Mouse (Mus musculus): ENCODE measurements at regions not wholly inside any gene's neighbourhood (a gene's known extent, or its start where the extent isn't known, plus 50 kb on each side); places are given as distances from the start of the nearest gene placed in this dataset.

DNA sequence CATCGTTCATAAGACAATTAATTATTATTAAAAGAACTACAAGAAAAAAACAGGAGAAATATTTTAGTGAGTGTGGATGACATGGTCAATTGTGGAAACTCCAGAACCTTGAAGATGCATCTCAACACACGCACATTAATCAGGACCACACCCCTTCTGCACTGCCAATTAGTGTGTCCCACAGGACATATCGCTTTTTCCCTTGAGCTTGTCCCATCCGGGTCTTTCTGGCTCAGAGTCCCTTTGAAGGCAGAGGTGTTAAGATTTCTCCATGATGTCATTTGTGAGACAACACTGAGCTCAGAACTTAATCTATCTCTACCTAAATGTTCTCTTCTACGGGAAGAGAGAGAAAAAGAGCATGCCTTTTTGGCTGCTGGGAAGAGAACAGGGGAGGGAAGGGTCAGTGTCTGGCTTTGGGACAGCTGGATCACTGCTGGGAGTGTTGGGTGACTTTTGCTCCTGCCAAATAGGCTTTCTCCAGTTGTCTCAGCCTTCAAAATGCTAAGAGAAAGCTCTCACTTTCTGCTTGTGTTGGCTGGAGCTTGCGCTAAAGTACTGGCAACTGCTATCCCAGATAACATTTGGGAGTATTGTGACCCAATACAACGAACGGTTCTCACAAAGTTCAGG, 162.6 kb upstream of the Prickle1 start:
- Histone ChIP-seq H3K27me3 (ENCODE audit: control insufficient read depth, insufficient read depth, low read length) (no peaks in the 10 kb centered on the region), H3K4me1 (replicated peaks; ENCODE audit: control insufficient read depth, insufficient read depth, low read length) (no peaks in the 10 kb centered on the region), H3K4me3 (ENCODE audit: low read depth, low read length) (no peak overlapping the region), H3K9me3 (ENCODE audit: control insufficient read depth, low read length) (no peaks in the 10 kb centered on the region), H3K27ac (ENCODE audit: low read depth, low read length) (no peak overlapping the region), H3K4me2 (ENCODE audit: low read depth, low read length, severe bottlenecking) (no peak overlapping the region), H3K36me3 (ENCODE audit: control insufficient read depth, insufficient read depth, low read length) (no peaks in the 10 kb centered on the region), H3K9ac (ENCODE audit: low read length) (no peak overlapping the region)
- DNase-seq (ENCODE audit: low spot score) = no peak
- 89% methylated on average over 8 of the region's 8 CpGs for WGBS
- ATAC-seq (replicated peaks; ENCODE audit: low FRiP score) = no peak

DNA sequence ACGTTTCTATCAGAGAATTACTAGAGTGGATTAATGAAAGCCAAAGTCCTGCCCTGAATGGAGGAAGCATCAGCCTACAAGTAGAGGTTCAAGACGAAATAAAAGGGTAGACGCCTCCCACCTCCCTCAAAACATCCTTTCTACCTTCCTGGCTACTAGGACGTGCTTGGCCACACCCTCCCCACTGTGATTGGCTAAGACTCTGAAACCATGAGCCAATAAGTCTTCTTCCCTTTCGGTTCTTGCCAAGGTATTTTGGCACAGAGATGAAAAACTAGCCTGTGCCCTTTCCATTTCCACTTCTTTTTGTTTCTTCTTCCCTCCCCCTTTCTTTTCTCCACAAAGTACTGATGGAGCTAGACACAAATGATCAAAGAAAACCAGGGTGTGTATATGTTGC, 160.3 kb upstream of the Prickle1 start:
- Histone ChIP-seq H3K9ac (ENCODE audit: low read length) (no peak overlapping the region), H3K4me1 (replicated peaks; ENCODE audit: control insufficient read depth, insufficient read depth, low read length) (no peaks in the 10 kb centered on the region), H3K4me2 (ENCODE audit: low read depth, low read length, severe bottlenecking) (no peak overlapping the region), H3K4me3 (ENCODE audit: low read depth, low read length) (no peak overlapping the region), H3K27me3 (ENCODE audit: control insufficient read depth, insufficient read depth, low read length) (no peaks in the 10 kb centered on the region), H3K27ac (ENCODE audit: low read depth, low read length) (no peak overlapping the region), H3K9me3 (ENCODE audit: control insufficient read depth, low read length) (no peaks in the 10 kb centered on the region), H3K36me3 (ENCODE audit: control insufficient read depth, insufficient read depth, low read length) (no peaks in the 10 kb centered on the region)
- ATAC-seq (replicated peaks; ENCODE audit: low FRiP score) (no peak), DNase-seq (ENCODE audit: low spot score) (peak; percentile 20)
- WGBS = 65% methylated on average over 5 of the region's 5 CpGs

DNA sequence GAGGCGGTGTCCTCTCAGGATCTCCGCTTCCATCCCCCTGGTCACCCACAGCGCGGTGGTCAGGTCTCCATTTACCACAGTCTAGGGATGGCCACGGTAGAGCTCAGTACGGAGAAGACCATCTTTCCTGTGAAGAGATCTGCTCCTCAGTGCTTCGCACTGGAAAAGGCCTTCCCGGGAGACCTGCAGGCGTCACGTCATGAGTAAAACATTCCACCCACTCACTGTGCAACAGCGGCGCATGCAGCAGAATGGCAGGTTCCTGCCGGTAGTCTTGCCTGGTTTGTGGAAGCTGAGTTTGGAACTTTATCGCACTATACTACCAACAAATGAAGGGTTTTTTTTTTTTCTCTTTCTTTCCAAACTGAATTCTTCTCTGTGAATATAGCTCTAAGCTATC, 156.1 kb upstream of the Prickle1 start:
- H3K27ac ChIP-seq (ENCODE audit: low read depth, low read length) = no peak overlapping the region
- no peak overlapping the region for H3K4me3 ChIP-seq (ENCODE audit: low read depth, low read length)
- ATAC-seq (replicated peaks; ENCODE audit: low FRiP score) (no peak), DNase-seq (ENCODE audit: low spot score) (no peak)
- no peaks in the 10 kb centered on the region for H3K4me1 ChIP-seq (replicated peaks; ENCODE audit: control insufficient read depth, insufficient read depth, low read length)
- no peak overlapping the region for H3K4me2 ChIP-seq (ENCODE audit: low read depth, low read length, severe bottlenecking)
- no peaks in the 10 kb centered on the region for H3K36me3 ChIP-seq (ENCODE audit: control insufficient read depth, insufficient read depth, low read length)
- no peaks in the 10 kb centered on the region for H3K9me3 ChIP-seq (ENCODE audit: control insufficient read depth, low read length)
- H3K27me3 ChIP-seq (ENCODE audit: control insufficient read depth, insufficient read depth, low read length) = no peaks in the 10 kb centered on the region
- 85% methylated on average over 14 of the region's 14 CpGs for WGBS
- no peak overlapping the region for H3K9ac ChIP-seq (ENCODE audit: low read length)

DNA sequence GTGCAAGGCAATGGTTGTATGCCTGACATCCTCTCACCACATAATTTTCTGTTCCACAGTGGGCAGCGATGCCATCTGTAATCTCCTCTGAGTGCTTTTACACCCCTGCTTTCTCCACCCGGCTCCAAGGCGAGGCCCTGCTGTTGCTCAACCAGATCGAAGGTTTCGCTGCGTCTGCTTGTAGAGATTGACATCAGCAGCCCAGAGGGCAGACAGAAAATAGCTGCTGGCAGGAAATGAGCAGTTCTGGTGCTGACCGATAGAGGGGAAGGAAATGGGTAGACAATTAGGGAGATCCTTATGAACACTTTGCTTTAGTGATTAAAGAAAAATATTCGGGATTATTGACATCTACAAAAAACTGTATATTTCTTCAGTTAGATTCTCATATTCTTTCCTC, 155.3 kb upstream of the Prickle1 start:
- no peak overlapping the region for H3K27ac ChIP-seq (ENCODE audit: low read depth, low read length)
- 64% methylated on average over 8 of the region's 8 CpGs for WGBS

DNA sequence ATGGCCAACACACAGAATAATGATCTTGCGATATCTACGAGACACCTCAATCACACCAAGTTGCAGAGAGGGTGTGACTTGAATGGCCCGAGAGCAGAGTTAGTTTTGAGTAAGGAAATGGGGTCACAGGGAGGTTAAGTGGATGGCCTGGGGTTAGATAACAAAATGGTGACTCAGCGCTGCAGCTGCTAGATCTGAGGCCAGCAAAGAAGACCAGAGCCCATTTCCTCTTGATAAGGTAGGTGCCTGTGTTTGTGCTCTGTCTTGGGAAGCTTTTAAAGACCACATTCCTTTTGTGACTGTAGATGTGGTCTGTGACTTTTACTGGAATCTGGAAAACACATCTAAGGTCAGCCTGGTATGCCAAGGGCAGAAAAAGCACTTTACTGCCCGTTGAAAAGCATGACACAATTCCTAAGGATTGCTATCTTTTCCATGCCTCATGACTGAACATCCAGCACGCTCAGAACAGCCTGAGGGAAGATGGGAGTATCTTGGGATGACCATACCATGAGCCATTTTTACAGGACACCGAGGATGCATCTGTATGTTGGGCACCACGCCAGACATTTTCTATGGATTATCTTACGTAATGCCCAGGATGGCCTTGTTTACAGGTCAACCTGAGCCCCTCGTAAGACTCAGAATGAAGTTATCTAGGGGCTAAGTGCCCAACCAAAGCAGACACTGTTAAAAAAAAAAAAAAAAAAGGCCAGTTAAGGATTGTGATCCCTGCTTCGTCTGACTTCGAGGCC, 148.7 kb upstream of the Prickle1 start:
- DNase-seq (ENCODE audit: low spot score) = no peak
- no peak for ATAC-seq (replicated peaks; ENCODE audit: low FRiP score)
- Histone ChIP-seq H3K27me3 (ENCODE audit: control insufficient read depth, insufficient read depth, low read length) (no peaks in the 10 kb centered on the region), H3K4me3 (ENCODE audit: low read depth, low read length) (no peak overlapping the region), H3K36me3 (ENCODE audit: control insufficient read depth, insufficient read depth, low read length) (no peaks in the 10 kb centered on the region), H3K9ac (ENCODE audit: low read length) (no peak overlapping the region), H3K27ac (ENCODE audit: low read depth, low read length) (no peak overlapping the region), H3K4me1 (replicated peaks; ENCODE audit: control insufficient read depth, insufficient read depth, low read length) (no peaks in the 10 kb centered on the region), H3K9me3 (ENCODE audit: control insufficient read depth, low read length) (no peaks in the 10 kb centered on the region), H3K4me2 (ENCODE audit: low read depth, low read length, severe bottlenecking) (no peak overlapping the region)
- WGBS = 78% methylated on average over 12 of the region's 12 CpGs

More for the DNA sequence above, 155.3 kb upstream of the Prickle1 start:
- Histone ChIP-seq H3K27me3 (ENCODE audit: control insufficient read depth, insufficient read depth, low read length) (no peaks in the 10 kb centered on the region), H3K4me1 (replicated peaks; ENCODE audit: control insufficient read depth, insufficient read depth, low read length) (no peaks in the 10 kb centered on the region), H3K9ac (ENCODE audit: low read length) (no peak overlapping the region), H3K9me3 (ENCODE audit: control insufficient read depth, low read length) (no peaks in the 10 kb centered on the region), H3K4me3 (ENCODE audit: low read depth, low read length) (no peak overlapping the region), H3K4me2 (ENCODE audit: low read depth, low read length, severe bottlenecking) (no peak overlapping the region), H3K36me3 (ENCODE audit: control insufficient read depth, insufficient read depth, low read length) (no peaks in the 10 kb centered on the region)
- ATAC-seq (replicated peaks; ENCODE audit: low FRiP score) = no peak
- DNase-seq (ENCODE audit: low spot score) = no peak

DNA sequence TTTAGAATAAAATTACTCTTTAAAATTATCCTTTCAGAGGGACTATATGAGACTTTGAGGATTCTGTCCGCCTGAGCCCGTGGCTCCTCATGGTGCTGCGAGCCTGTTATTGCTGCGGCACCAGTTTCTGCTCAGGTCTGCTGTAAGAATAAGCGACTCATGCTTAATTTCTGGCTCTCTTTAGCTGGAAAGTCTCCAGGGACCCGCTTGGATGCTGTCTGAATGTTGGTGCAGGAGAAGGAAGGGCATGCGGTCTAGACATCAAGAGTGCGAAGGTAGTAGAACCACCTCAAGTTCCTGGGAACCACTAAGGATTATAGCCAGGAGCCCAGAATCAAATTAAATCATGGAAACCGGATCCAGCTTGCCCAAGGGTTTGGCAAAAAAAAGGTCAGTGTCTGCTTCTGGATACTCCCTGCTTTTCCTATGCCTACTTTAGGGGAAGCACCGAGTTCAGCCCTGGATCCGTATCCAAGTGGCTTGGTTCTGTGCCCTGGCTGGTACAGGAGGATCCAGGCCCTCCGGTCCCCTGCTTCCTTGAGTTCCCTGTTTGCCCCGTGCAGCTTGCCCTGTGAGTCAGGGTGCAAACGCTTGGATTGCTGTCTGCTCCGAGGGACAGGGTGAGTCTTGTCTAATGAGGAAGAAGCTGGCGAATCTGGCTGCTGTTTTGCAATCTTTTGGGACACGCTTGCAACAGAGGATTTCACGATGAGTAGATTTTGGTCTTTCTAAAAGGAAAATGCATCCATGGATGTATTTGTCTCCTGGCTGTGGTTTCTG, 138.2 kb upstream of the Prickle1 start:
- Histone ChIP-seq H3K4me1 (replicated peaks; ENCODE audit: control insufficient read depth, insufficient read depth, low read length) (no peaks in the 10 kb centered on the region), H3K27ac (ENCODE audit: low read depth, low read length) (no peak overlapping the region), H3K4me3 (ENCODE audit: low read depth, low read length) (no peak overlapping the region), H3K9ac (ENCODE audit: low read length) (no peak overlapping the region), H3K36me3 (ENCODE audit: control insufficient read depth, insufficient read depth, low read length) (no peaks in the 10 kb centered on the region), H3K27me3 (ENCODE audit: control insufficient read depth, insufficient read depth, low read length) (no peaks in the 10 kb centered on the region), H3K9me3 (ENCODE audit: control insufficient read depth, low read length) (no peaks in the 10 kb centered on the region), H3K4me2 (ENCODE audit: low read depth, low read length, severe bottlenecking) (no peak overlapping the region)
- DNase-seq (ENCODE audit: low spot score) (no peak), ATAC-seq (replicated peaks; ENCODE audit: low FRiP score) (no peak)
- WGBS = 90% methylated on average over 18 of the region's 18 CpGs

DNA sequence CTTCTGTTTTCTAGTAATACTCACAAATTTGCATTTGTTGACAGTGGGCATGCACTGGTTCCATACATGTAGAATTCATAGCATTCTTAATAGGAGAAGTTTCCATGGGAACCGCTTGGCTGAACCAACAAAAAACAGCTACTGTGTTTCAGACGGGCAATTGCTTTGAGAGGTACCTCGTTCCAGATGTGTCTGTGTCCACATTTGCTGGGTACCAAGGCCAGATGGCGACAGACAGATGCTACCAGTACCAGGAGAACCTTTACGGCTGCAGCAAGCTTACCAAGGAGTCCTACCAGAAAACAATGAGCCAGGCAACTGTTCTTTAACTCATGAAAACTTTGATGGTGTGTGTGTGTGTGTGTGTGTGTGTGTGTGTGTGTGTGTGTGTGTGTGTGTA, 137.1 kb upstream of the Prickle1 start:
- no peaks in the 10 kb centered on the region for H3K27me3 ChIP-seq (ENCODE audit: control insufficient read depth, insufficient read depth, low read length)
- no peak overlapping the region for H3K4me2 ChIP-seq (ENCODE audit: low read depth, low read length, severe bottlenecking)
- ATAC-seq (replicated peaks; ENCODE audit: low FRiP score) (no peak), DNase-seq (ENCODE audit: low spot score) (no peak)
- WGBS = 66% methylated on average over 5 of the region's 5 CpGs
- H3K4me1 ChIP-seq (replicated peaks; ENCODE audit: control insufficient read depth, insufficient read depth, low read length) = no peaks in the 10 kb centered on the region
- H3K36me3 ChIP-seq (ENCODE audit: control insufficient read depth, insufficient read depth, low read length) = no peaks in the 10 kb centered on the region
- H3K27ac ChIP-seq (ENCODE audit: low read depth, low read length) = no peak overlapping the region
- H3K9me3 ChIP-seq (ENCODE audit: control insufficient read depth, low read length) = no peaks in the 10 kb centered on the region
- H3K4me3 ChIP-seq (ENCODE audit: low read depth, low read length) = no peak overlapping the region
- H3K9ac ChIP-seq (ENCODE audit: low read length) = no peak overlapping the region

DNA sequence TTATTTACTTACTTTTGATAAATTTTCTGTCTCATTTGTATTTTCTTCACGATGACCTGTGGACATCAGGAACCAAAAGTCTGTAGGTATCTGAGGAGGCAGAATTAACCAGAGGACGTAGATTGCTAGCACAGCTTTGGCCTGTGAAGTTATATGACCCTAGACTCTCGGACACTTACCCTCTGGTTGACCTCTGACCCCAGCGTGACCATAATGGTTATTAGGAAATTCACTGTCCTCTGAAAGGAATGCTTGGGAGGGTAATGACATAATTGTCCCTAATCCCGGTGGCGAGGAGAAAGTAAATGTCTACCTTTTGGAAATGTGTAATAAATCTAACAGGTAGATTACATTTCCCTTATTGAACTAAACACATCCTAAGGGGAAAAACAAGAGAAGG, 135.5 kb upstream of the Prickle1 start:
- 75% methylated on average over 6 of the region's 6 CpGs for WGBS
- no peaks in the 10 kb centered on the region for H3K9me3 ChIP-seq (ENCODE audit: control insufficient read depth, low read length)

More for the DNA sequence above, 135.5 kb upstream of the Prickle1 start:
- H3K27me3 ChIP-seq (ENCODE audit: control insufficient read depth, insufficient read depth, low read length) = no peaks in the 10 kb centered on the region
- no peak for DNase-seq (ENCODE audit: low spot score)
- no peak overlapping the region for H3K4me2 ChIP-seq (ENCODE audit: low read depth, low read length, severe bottlenecking)
- no peaks in the 10 kb centered on the region for H3K36me3 ChIP-seq (ENCODE audit: control insufficient read depth, insufficient read depth, low read length)
- no peak overlapping the region for H3K4me3 ChIP-seq (ENCODE audit: low read depth, low read length)
- no peaks in the 10 kb centered on the region for H3K4me1 ChIP-seq (replicated peaks; ENCODE audit: control insufficient read depth, insufficient read depth, low read length)
- no peak for ATAC-seq (replicated peaks; ENCODE audit: low FRiP score)
- H3K27ac ChIP-seq (ENCODE audit: low read depth, low read length) = no peak overlapping the region
- no peak overlapping the region for H3K9ac ChIP-seq (ENCODE audit: low read length)

Data from forebrain, embryonic 11.5 days (tissue).